Mouse (Mus musculus) layer of hippocampus, adult 9-11 months (tissue): ENCODE results near the gene Dtnb.
A peak's percentile ranks its signal among the peaks of the same experiment; 100 is the strongest.

Experiments
- DNase-seq: peaks from one replicate; pipeline ENCODE4 v3.0.0; 2022

Gene Dtnb

DNA sequence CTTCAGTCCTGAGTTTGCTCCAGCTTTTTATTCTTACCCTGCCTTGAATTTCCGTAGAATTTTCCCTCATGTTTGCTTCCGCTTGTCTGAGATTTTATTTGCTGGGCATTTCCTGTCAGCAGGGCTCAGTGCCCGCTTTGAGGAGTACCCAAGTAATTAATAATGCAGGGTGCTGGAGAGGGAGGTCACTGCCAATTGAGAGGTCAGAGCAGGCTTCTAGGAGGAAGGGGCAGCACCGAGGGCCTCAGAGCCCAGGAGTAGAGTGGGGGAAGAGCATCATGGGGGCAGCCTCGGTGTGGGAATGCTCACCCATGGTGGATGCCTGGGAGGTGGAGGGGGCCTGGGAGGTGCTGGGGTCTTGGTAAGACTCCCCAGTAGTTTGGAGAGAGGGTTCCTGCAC lies 239.4 kb downstream of the Dtnb start:
- no peak for DNase-seq

DNA sequence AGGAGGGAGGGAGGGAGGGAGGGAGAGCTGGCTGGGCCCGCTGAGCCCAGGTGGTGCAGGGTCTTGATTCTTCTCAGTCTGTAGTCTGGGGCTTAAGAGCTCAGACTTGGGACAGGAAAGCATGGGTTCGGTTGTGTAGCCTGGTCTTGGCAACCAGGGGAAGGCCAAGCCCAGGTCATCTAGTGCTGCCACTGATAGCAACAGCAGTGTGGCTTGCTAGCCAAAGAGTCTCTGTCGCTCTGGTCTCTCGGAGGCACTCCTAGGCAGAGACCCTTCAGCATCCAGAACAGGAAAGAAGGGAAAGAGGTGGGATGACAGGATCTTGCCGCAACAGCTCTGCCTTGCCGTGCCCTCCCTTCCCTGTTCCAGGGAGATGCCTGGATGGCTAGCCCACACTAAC lies 240.1 kb downstream of the Dtnb start:
- DNase-seq, result no peak

DNA sequence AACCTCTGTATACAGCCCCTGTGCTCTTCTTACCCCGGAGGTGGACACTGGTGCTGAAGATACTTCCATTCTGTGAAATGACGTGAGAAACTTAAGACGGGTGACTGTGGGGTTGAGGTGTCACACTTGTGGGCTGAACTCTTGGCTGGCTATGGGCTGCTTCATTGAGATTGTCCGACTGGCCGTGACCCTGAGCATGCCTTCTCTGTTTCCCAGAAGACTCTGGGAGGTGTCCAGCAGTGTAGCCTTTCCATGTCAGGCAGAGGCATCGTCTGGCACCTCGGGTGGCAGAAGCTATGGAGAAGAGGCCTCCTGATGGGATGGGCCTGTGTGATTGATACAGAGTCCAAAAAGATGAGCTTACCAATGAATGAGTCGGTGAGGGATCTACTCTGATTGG lies 241.0 kb downstream of the Dtnb start:
- DNase-seq, result no peak

DNA sequence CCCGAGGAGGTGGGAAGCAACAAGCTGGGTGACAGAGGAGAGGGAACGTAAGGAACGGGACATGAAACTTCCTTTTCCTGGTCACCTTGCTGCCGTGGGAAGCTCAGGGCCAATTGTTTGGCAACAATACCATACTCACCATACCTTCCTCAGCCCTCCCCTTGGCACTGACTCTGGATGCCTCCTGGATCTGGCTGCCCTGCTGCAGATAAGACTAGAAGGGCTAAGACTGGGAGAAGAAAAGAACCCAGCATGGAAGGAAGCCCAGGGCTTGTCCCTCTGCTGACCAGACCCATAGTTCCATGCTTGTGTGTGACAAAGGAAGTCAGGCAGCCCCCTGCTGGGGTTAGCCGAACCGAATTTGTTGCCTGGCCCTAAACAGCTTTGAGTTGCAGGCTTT lies 243.2 kb downstream of the Dtnb start:
- no peak for DNase-seq

DNA sequence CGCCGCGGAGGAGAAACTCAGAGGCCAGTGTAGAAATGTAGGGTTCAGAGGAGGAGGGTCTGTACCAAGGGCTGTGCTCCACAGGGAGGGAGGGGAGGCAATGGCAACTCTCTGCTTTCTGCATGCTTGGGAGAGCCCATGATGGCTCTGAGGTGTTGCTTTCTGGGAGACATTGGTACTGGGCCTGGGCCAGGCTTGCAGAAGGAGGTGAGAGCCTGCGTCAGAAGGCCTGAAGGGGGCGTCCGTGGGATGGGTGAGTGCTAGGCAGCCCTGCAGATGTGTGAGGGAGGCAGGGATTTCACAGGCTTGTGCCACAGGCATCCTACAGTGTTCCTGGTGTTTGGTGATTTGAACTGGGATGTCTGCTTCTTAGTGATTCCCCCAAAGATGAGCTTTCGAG lies 244.9 kb downstream of the Dtnb start:
- DNase-seq, result no peak

DNA sequence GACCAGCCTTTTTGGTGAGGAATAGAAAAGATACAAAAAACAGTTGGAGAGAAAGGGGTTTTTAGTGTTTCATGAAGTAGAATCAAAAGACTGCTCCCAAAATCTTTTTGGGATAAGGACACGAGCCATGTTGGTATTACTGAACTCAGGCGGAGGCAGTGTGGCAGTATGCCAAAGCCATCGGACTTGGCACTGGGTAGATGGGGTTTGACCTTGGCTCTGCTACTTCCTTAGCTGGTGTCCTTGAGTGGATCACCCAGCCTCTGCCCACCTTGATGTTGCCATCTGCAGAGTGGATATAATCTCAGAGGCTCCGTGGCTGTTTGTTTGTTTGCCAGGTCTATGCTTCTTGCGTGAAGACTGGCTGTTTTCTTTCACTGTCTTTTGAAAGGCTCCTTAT lies 245.4 kb downstream of the Dtnb start:
- DNase-seq, result no peak

DNA sequence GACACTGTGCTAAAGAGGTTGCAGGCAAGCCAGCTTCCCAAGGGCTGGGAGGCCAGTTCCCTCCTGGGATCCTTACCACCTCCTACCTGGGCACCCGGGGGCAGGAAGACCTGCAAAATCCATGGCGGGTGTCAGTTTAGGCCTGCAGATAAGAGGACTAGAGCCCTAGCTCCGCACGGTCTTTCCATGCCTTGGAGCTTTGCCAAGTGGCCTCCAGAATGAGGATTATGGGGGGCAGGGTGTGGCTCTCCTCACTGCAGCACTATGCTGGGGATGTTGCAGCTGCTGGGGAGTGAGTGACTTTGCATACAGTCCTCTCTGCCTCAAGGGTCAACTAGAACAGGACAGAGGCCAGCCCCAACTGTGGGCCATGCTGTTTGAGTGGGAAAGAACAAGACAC lies 247.7 kb downstream of the Dtnb start:
- DNase-seq, result no peak

DNA sequence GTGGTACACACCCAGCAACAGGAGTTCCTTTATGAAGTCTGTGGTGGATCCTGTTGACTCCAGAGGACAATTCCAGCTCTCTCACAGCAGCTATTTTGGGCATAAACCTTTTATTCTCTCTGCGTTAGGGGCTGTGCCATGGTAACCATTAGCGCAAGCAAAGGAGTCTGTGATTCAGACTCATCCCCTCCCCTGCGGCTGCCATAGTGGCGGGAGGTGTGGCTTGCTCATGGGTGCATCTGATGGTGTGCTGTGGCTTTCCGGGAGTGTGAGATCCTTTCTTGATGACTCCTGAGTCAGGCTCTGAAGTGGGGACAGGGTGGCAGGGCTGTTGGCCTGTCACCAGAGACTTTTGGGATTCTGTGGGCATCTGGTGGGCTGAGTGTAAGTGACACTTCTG lies 251.2 kb downstream of the Dtnb start:
- peak; percentile 71 for DNase-seq

DNA sequence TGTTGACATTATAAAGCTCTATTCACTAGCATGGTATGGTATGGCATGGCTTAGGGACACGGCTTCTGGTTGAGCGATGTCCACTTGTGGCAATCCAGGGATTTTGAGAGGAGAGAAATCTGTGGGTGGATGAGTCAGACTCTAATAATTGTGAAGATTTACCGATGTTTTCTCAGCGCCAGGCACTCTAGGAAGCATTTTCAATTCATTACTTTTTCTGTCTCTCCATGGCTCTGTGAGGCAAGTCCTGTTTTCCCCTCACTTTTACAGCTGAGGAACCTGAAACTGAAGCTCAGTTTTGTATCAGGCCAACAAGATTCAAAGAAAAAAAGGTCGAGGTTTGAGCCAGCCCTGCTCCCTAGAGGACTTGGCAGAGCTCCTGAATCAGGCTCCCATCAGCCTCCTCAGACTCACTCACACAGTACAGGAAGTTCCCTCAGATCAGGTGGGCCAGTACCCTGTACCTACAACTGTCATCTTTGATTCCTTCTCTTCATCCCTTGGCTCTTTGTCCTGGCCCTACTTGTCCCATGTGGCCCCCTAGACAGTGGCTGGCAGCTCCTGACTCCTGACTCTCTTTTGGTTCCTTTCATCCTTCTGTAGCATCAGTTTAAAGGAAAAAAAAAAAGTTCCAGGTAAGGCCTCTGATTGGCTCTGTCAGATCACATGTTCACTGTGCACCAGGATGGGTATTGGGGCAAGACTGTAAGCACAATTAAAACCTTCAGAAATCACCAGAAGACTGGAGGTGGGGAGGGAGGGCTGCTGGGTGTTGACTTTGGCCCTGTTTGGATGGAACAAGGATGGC lies 252.9 kb downstream of the Dtnb start:
- DNase-seq, result no peak

DNA sequence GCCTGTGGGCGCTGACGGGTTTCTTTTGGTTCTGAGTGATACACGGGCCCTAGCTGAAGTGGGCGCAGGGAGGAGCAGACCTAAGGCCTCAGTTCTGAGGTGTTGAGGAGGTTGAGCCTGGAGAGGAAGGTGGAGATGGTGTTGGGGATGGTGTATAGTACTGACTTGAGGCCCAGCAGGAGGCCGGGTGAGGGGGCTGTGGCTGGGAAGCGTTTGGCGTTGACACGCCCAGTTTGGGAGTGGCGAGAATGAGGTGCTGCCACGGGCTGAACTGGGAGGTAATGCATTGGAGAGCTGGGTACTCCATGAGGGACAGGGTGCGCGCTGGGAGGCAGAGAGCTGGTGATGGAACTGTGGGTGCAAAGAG lies 253.5 kb downstream of the Dtnb start:
- DNase-seq, result no peak

DNA sequence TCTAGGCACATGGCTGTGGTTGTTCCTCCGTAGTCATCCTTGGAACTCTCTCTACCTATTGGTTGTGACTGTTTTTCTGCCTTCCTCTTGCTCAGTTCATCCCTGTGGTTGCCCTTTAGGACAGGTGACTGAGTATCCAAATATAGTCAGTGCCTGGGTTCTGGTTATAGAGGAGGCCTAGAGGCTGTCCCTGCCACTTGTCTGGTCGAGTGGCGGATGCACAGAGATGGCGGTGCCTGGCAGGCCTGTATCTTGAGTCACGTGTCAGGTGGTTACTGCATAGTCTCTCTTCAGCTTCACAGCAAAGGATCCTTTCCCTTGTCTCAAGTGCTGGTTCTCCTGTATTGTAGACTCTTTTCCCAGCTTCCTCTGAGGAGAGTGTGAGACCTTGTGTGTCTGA lies 255.6 kb downstream of the Dtnb start:
- no peak for DNase-seq
